Mouse (Mus musculus) C2C12 (cell line): ENCODE measurements around the gene Ntrk3.

Experiments used
- CTCF ChIP-seq: IDR thresholded peaks from one replicate; pipeline ENCODE4 v1.5.1; 2011; ENCODE audit not compliant: control insufficient read depth, insufficient read depth, insufficient read length
- FOSL1 ChIP-seq: IDR thresholded peaks from one replicate; pipeline ENCODE4 v1.8.0; 2011; ENCODE audit warnings: mild to moderate bottlenecking, low read length; ENCODE audit not compliant: poor library complexity, insufficient read depth, severe bottlenecking
- MYOD1 ChIP-seq: IDR thresholded peaks from one replicate; pipeline ENCODE4 v1.6.1; 2011; ENCODE audit warnings: low read depth; ENCODE audit not compliant: control insufficient read depth, insufficient read length
- MYOG ChIP-seq: IDR thresholded peaks from one replicate; pipeline ENCODE4 v1.6.1; 2011; ENCODE audit not compliant: control insufficient read depth, insufficient read length; ENCODE audit errors: extremely low read depth
- USF1 ChIP-seq: IDR thresholded peaks from one replicate; pipeline ENCODE4 v1.6.1; 2011; ENCODE audit warnings: low read depth, mild to moderate bottlenecking, control low read depth, moderate library complexity

- TF ChIP-seq CTCF (no peak), FOSL1 (no peak), MYOD1 (no peak), MYOG (no peak), USF1 (no peak)
Observed at GRCm38 (mm10) chr7:78737196-78737595, 616 bp downstream of the Ntrk3 start.
